Mouse (Mus musculus): ENCODE results near the gene Sec14l2. TPM values are rescaled to one million over a fixed set of nuclear protein-coding genes. Genes with fewer than 3 reads are reported as not detected.

The Sec14l2 gene
- polyA plus RNA-seq, 1 experiment from 2014 or later, result 1.7 TPM

DNA sequence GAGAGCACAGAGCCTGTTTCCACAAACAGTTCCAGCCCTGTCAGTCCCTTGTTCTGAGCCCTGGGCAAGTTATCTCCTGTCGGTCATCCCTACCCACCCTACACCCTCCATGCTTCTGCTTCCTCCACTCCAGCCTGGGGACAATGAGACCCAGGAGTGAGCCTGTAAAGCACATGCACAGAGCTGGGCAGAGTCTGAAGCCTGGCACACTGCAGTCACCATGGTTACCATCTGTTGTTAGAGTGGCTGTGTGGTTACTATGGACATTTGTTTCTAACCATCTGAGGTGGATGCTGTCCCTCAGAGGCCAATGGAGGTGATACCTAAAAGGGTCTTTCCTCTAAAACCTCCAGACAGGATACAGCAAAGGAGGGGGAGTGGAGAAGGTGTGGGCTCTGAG is 53.6 kb downstream of the Sec14l2 start:
- Histone ChIP-seq H3K36me3 (no peaks in the 10 kb centered on the region), H3K27ac (no peak overlapping the region), H3K4me2 (no peak overlapping the region), H3K9ac (no peak overlapping the region), H3K27me3 (replicated peaks) (no peaks in the 10 kb centered on the region), H3K4me3 (replicated peaks) (no peak overlapping the region), H3K9me3 (no peaks in the 10 kb centered on the region), H3K4me1 (no peaks in the 10 kb centered on the region)
- 70% methylated on average over 1 of the region's 1 CpGs for WGBS
- no peak for ATAC-seq (ENCODE audit: insufficient read depth, low FRiP score, low read depth)

- Histone ChIP-seq H3K4me2 (no peak within 1 kb of the TSS), H3K4me1 (no peaks in the 10 kb centered on the region), H3K36me3 (no peaks in the 10 kb centered on the region), H3K27ac (no peak within 1 kb of the TSS), H3K27me3 (replicated peaks) (no peaks in the 10 kb centered on the region), H3K4me3 (replicated peaks) (no peak within 1 kb of the TSS), H3K9ac (no peak within 1 kb of the TSS), H3K9me3 (no peaks in the 10 kb centered on the region)
- no peak for ATAC-seq (ENCODE audit: insufficient read depth, low FRiP score, low read depth)
- WGBS, result 47% methylated on average over 5 of the region's 5 CpGs
Observed at GRCm38 (mm10) chr11:4064627-4065122, 58.5 kb downstream of the Sec14l2 start, which contains the start of gene Sec14l3. Gene Sec14l3, plus strand, starts transcription at chr11:4064841.

DNA sequence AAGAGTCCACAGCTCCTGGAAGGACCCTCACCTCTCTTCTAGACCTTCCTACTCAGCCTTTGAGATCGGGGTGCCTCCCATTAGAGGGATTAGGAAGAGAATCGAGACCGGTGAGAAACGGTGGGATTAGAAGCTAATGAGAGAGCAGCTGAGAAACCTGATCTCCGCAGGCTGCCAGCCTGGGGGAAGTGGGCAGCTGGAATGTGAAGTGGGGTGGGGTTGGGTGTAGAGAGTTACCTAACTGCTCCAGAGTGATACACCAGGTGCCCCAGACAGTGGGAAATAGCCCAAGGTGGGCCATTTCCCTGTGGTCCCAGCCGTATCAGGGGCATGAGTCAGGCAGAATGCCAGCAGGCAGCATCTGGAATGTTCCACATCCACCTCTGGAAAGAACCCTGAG is 60.2 kb downstream of the Sec14l2 start:
- no peaks in the 10 kb centered on the region for H3K4me1 ChIP-seq
- no peaks in the 10 kb centered on the region for H3K9me3 ChIP-seq
- no peak overlapping the region for H3K4me2 ChIP-seq
- H3K27ac ChIP-seq, result no peak overlapping the region
- H3K27me3 ChIP-seq (replicated peaks), result no peaks in the 10 kb centered on the region
- ATAC-seq (ENCODE audit: insufficient read depth, low FRiP score, low read depth), result no peak
- H3K36me3 ChIP-seq, result no peaks in the 10 kb centered on the region
- 47% methylated on average over 6 of the region's 6 CpGs for WGBS
- H3K9ac ChIP-seq, result no peak overlapping the region
- no peak overlapping the region for H3K4me3 ChIP-seq (replicated peaks)

DNA sequence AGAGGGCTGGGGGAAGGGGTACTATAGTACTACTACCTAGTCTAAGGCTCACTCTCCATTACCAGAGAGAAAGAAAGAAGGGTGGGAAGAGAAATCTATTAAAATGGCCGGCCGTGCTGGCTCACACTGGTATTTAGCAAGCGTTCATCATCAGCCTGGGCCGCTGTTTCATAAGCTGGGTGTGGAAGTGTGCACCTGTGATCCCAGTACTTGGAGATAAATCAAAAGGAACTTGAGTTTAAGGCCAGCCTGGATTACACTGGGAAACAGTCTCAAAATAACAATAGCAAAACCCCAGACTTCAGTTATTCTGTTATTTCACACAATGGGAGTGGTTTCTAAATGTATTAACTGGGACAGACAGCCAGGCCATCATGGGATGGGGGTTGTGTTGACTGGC is 60.7 kb downstream of the Sec14l2 start:
- ATAC-seq (ENCODE audit: insufficient read depth, low FRiP score, low read depth), result no peak
- Histone ChIP-seq H3K9ac (no peak overlapping the region), H3K4me3 (replicated peaks) (no peak overlapping the region), H3K4me1 (no peaks in the 10 kb centered on the region), H3K27ac (no peak overlapping the region), H3K27me3 (replicated peaks) (no peaks in the 10 kb centered on the region), H3K9me3 (no peaks in the 10 kb centered on the region), H3K4me2 (no peak overlapping the region), H3K36me3 (no peaks in the 10 kb centered on the region)
- WGBS, result 85% methylated on average over 4 of the region's 4 CpGs

DNA sequence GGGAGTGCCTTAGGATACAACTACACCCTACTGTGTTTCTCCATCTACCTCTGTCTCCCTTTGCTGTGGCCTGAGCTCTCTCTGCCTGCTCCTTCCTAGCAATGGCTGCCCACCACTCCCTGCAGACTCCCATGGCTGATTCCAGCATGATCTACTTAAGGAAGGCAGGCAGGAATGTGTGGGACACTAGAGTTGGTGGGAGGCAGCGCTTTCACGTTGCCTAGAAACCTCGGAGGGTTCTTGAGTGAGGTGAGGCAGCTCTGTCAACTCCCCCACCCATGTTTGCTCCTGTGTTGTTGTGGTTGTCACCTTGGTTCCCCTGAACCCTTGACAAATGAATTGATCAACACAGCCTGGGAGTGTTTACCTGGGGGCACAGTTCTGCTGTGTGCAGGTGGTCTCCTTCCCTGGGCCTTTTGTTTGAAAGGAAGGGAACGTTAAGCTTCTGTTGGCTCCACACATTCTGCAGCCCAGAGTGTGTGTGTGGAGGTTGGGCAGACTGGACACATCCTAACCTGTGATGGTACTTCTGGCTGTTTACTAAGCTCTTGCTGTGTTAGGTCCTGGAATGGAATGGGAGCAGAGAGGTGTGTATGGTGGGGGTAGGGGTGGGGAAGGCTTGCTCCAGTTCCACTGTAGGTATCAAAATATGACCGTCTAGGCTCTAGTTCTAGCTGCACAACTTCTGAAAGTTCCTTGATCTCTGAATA is 62.2 kb downstream of the Sec14l2 start:
- H3K9ac ChIP-seq, result no peak overlapping the region
- H3K27me3 ChIP-seq (replicated peaks), result no peaks in the 10 kb centered on the region
- H3K9me3 ChIP-seq, result no peaks in the 10 kb centered on the region
- no peak overlapping the region for H3K4me2 ChIP-seq
- no peak overlapping the region for H3K4me3 ChIP-seq (replicated peaks)
- 53% methylated on average over 5 of the region's 5 CpGs for WGBS
- H3K27ac ChIP-seq, result no peak overlapping the region
- ATAC-seq (ENCODE audit: insufficient read depth, low FRiP score, low read depth), result no peak
- H3K36me3 ChIP-seq, result no peaks in the 10 kb centered on the region
- no peaks in the 10 kb centered on the region for H3K4me1 ChIP-seq

DNA sequence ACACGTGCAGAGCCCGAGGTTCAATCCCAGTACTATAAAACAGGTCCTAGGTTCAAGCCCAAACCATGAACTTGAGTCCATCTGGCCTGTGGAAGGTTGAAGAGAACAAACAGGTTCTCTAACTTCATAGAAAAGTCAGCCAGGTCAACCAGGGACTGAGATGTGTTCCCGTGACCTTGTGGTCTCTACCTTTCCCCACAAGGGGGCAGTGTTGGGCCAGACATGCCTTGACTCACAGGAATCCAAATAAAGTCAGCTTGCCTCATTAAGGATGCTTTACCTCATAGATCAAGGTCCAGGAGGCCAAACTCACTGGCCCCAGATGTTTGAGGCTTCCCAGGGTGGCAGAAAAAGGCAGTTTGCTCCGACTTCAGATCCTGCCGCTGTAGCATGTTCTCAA is 69.6 kb downstream of the Sec14l2 start:
- H3K27ac ChIP-seq, result no peak overlapping the region
- H3K4me1 ChIP-seq, result no peaks in the 10 kb centered on the region
- H3K4me2 ChIP-seq, result no peak overlapping the region
- no peak overlapping the region for H3K9ac ChIP-seq
- no peaks in the 10 kb centered on the region for H3K36me3 ChIP-seq
- ATAC-seq (ENCODE audit: insufficient read depth, low FRiP score, low read depth), result no peak
- H3K9me3 ChIP-seq, result no peaks in the 10 kb centered on the region
- no peaks in the 10 kb centered on the region for H3K27me3 ChIP-seq (replicated peaks)
- no peak overlapping the region for H3K4me3 ChIP-seq (replicated peaks)
- WGBS, result 23% methylated on average over 5 of the region's 5 CpGs

DNA sequence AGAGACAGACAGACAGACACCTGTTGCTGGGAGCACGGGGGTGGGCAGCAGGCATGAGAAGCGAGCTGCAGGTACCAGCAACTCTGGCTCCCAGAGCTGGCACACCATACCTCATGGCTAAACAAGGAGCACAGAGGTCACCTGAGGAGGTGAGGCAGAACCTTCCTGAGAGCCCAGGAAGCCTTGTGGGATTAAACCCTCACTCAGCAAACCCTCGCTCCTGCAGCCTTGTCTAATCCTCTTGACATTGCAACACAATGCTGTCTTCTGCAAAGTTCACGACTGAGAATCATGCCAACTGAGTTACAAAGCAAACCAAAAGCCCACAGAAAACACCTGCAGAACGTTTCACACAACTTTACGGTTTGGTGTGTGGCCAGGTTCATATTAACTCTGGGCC is 74.8 kb downstream of the Sec14l2 start:
- no peak for ATAC-seq (ENCODE audit: insufficient read depth, low FRiP score, low read depth)
- WGBS, result 87% methylated on average over 6 of the region's 6 CpGs

DNA sequence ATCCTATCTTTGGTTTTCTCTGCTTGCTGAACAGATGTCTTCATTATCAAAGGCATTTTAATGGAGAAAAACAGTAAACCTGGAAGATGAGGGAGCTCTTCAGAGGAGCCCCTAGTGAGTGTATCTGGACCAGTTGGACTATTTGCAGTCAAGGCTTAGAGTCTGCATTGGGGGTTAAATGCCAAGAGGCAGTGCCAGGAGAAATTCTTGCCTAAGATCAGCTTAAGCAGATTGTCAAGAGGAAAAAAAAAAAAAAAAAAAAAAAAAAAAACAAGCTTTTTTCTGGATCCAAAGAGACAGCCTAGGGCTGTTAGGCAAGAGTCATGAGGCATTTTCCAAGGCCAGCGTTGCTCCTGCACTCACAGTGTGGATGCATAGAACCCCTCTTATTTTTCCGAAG is 75.4 kb downstream of the Sec14l2 start:
- ATAC-seq (ENCODE audit: insufficient read depth, low FRiP score, low read depth), result no peak
- no peaks in the 10 kb centered on the region for H3K9me3 ChIP-seq
- H3K4me2 ChIP-seq, result no peak overlapping the region
- H3K36me3 ChIP-seq, result no peaks in the 10 kb centered on the region
- H3K4me1 ChIP-seq, result no peaks in the 10 kb centered on the region
- no peak overlapping the region for H3K27ac ChIP-seq
- WGBS, result 82% methylated on average over 2 of the region's 2 CpGs
- H3K4me3 ChIP-seq (replicated peaks), result no peak overlapping the region
- H3K9ac ChIP-seq, result no peak overlapping the region
- H3K27me3 ChIP-seq (replicated peaks), result no peaks in the 10 kb centered on the region

More for the DNA sequence above, 74.8 kb downstream of the Sec14l2 start:
- Histone ChIP-seq H3K9ac (no peak overlapping the region), H3K27me3 (replicated peaks) (no peaks in the 10 kb centered on the region), H3K36me3 (no peaks in the 10 kb centered on the region), H3K4me2 (no peak overlapping the region), H3K27ac (no peak overlapping the region), H3K9me3 (no peaks in the 10 kb centered on the region), H3K4me3 (replicated peaks) (no peak overlapping the region), H3K4me1 (no peaks in the 10 kb centered on the region)

Small RNAs within 50 kb of the gene (microRNA-seq; reads per million reads assigned to microRNA genes)
- 3.5 reads per million, percentile 14 among the genes with 10 or more reads in this experiment for gene Mir3060

Other genes with a start within 250 kb of the Sec14l2 start
- gene 4921536K21Rik, start 228.3 kb downstream of the Sec14l2 start, polyA plus RNA-seq (2015; fragmentation: Nextera tagmentation; extraction: Ambion mirVana), result 0.19 and 0.32 TPM in 2 replicates
- gene Dusp18, start 228.2 kb downstream of the Sec14l2 start, polyA plus RNA-seq (2015; fragmentation: Nextera tagmentation; extraction: Ambion mirVana), result 8.0 and 8.1 TPM in 2 replicates
- gene Slc35e4, start 208.8 kb downstream of the Sec14l2 start, polyA plus RNA-seq (2015; fragmentation: Nextera tagmentation; extraction: Ambion mirVana), result 4.0 and 4.7 TPM in 2 replicates
- gene Tcn2, start 191.3 kb downstream of the Sec14l2 start, polyA plus RNA-seq (2015; fragmentation: Nextera tagmentation; extraction: Ambion mirVana), result 40.0 and 43.6 TPM in 2 replicates
- 75.6 and 80.2 TPM in 2 replicates for gene Pes1, start 159.4 kb downstream of the Sec14l2 start, polyA plus RNA-seq (2015; fragmentation: Nextera tagmentation; extraction: Ambion mirVana)
- gene 4930556J24Rik, start 146.6 kb downstream of the Sec14l2 start, polyA plus RNA-seq (2015; fragmentation: Nextera tagmentation; extraction: Ambion mirVana), result 0.12 and 0.21 TPM in 2 replicates
- gene Gal3st1, start 139.8 kb downstream of the Sec14l2 start, polyA plus RNA-seq (2015; fragmentation: Nextera tagmentation; extraction: Ambion mirVana), result 18.3 and 21.6 TPM in 2 replicates
- 1.4 and 1.5 TPM in 2 replicates for gene Sec14l4, start 92.0 kb downstream of the Sec14l2 start, polyA plus RNA-seq (2015; fragmentation: Nextera tagmentation; extraction: Ambion mirVana)
- 0.08 and 0.18 TPM in 2 replicates for gene Sec14l3, start 58.6 kb downstream of the Sec14l2 start, polyA plus RNA-seq (2015; fragmentation: Nextera tagmentation; extraction: Ambion mirVana)
- 21.7 and 21.8 TPM in 2 replicates for gene Mtfp1, start 28.0 kb downstream of the Sec14l2 start, polyA plus RNA-seq (2015; fragmentation: Nextera tagmentation; extraction: Ambion mirVana)
- 25.1 and 26.8 TPM in 2 replicates for gene Rnf215, start 11.8 kb upstream of the Sec14l2 start, polyA plus RNA-seq (2015; fragmentation: Nextera tagmentation; extraction: Ambion mirVana)
- 6.1 and 6.4 TPM in 2 replicates for gene Ccdc157, start 36.9 kb upstream of the Sec14l2 start, polyA plus RNA-seq (2015; fragmentation: Nextera tagmentation; extraction: Ambion mirVana)
- gene Sf3a1, start 36.9 kb upstream of the Sec14l2 start, polyA plus RNA-seq (2015; fragmentation: Nextera tagmentation; extraction: Ambion mirVana), result 39.2 and 44.2 TPM in 2 replicates
- 31.1 and 33.4 TPM in 2 replicates for gene Tbc1d10a, start 63.4 kb upstream of the Sec14l2 start, polyA plus RNA-seq (2015; fragmentation: Nextera tagmentation; extraction: Ambion mirVana)
- gene Castor1, start 94.8 kb upstream of the Sec14l2 start, polyA plus RNA-seq (2015; fragmentation: Nextera tagmentation; extraction: Ambion mirVana), result 3.8 and 4.8 TPM in 2 replicates
- gene Osm, start 113.0 kb upstream of the Sec14l2 start, polyA plus RNA-seq (2015; fragmentation: Nextera tagmentation; extraction: Ambion mirVana), result 0.22 TPM in 2 replicates
- 0.61 and 0.65 TPM in 2 replicates for gene Lif, start 134.1 kb upstream of the Sec14l2 start, polyA plus RNA-seq (2015; fragmentation: Nextera tagmentation; extraction: Ambion mirVana)